Mouse (Mus musculus) cerebral cortex, adult 2 months (tissue): ENCODE measurements around the gene Gm45213.

Source experiments
- whole genome bisulfite sequencing: fragments of 180-500 bp; shearing (Covaris S2); methylation state at CpG from one replicate; pipeline ENCODE4 v1.1.7; 2018; 5-methylcytosine and 5-hydroxymethylcytosine counted together

The Gm45213 gene

GRCm38 (mm10) chr7:66048446-66049230 is 5.2 kb downstream of the Gm45213 start:
- WGBS, result 86% methylated on average over 12 of the region's 12 CpGs

DNA sequence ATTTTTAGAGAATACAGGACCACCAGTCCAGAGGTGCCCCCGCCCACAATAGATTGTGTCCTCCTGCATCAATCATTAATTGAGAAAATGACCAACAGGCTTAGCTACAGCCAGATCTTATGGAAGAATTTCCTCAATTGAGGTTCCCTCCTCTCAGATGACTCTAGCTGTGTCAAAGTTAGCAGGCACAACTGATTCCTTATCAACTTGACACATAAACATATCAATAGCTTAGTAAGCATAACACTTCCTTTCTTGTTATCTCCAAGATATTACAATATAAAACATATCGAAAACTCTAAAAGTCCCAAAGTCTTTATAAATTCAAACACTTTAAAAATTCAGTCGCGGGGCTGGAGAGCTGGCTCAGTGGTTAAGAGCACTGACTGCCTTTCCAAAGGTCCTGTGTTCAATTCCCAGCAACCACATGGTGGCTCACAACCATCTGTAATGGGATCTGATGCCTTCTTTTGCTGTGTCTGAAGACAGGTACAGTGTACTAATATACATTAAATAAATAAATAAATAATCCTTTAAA is 10.6 kb downstream of the Gm45213 start:
- 88% methylated on average over 4 of the region's 4 CpGs for WGBS

DNA sequence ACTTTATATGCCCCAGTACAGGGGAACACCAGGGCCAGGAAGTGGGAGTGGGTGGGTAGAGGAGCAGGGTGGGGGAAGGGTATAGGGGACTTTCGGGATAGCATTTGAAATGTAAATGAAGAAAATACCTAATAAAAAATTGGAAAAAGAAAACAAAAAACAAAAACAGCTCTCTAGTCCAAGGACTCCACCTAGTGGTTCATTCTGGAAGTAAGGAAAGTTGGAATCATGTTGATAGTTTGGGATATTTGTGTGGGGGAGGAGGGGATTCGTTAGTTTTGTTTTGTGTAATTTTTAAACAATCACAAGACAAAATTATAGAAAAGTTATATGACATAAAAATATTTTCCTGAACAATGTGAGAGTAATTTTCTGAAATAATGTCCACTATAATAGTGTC is 12.0 kb downstream of the Gm45213 start:
- WGBS, result 1% methylated on average over 2 of the region's 2 CpGs

- 89% methylated on average over 1 of the region's 1 CpGs for WGBS
Observed at GRCm38 (mm10) chr7:66058703-66059102, 15.3 kb downstream of the Gm45213 start, which contains the start of gene Snrpa1. Gene Snrpa1, plus strand, starts transcription at chr7:66059003.

GRCm38 (mm10) chr7:66060066-66060956 is 16.9 kb downstream of the Gm45213 start:
- WGBS, result 1% methylated on average over 64 of the region's 64 CpGs

GRCm38 (mm10) chr7:66061057-66061456 is 17.7 kb downstream of the Gm45213 start:
- WGBS, result 1% methylated on average over 14 of the region's 14 CpGs

DNA sequence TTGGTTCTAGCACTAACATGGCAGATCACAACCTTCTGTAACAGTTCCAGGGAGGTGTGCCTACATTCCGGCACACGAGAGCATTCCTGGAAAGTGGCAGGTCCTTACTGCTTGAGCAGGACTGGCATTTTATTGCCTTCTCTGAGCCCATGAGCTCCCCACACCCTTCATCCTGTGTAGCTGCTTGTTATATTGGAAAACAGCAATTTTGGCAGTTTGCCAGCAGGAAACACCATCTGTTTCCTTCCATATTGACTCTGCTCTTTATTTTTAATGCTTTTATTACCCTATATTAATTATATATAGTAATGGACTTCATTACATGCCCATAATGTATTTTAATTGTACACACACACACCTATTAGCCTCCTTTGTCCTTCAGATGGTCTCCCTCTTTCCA is 33.0 kb downstream of the Gm45213 start:
- WGBS, result 66% methylated on average over 2 of the region's 2 CpGs

DNA sequence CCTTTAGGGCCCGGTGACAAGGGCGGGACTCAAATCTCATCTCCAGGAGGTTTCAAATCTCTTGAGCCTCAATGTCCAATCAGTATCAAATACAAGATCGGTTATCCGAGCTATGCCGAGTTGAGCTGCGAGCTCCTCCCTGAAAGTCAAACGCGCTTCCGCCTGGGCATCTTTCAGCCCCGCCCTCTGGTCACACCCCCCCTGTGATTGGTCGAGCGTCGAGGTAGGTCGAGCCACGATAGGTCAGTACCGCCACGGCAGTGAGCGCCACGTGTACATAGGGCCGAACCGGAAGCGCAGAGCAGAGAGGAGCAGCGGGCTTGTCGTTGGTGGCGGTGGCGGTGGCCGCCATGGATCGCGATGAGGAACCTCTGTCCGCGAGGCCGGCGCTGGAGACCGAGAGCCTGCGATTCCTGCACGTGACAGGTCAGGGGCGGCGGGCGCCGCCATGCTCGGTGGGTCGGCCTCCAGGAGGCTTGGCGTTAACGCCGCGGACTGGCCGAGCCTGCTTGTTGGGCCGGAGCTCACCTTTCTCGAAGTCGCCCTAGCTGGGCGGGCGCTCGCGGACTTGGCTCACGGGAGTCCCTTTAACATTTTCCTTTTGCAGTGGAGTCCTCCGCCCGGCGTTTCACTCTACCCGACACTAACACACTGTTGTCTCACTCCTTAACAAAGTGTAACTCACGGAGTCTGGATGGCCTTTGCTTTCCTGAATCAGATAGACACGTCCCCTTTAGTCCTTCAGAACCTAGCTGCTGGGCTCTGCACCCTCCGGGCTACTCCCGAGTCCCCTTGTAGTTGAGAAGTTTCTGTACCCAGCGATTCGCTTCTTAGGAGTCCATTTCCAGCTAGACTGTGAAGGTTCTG is 36.2 kb downstream of the Gm45213 start, which contains the start of gene Selenos:
Gene Selenos, plus strand, starts transcription at position 286 of the 867 bp plus-strand sequence.
- WGBS, result under 1% methylated on average over 65 of the region's 65 CpGs

DNA sequence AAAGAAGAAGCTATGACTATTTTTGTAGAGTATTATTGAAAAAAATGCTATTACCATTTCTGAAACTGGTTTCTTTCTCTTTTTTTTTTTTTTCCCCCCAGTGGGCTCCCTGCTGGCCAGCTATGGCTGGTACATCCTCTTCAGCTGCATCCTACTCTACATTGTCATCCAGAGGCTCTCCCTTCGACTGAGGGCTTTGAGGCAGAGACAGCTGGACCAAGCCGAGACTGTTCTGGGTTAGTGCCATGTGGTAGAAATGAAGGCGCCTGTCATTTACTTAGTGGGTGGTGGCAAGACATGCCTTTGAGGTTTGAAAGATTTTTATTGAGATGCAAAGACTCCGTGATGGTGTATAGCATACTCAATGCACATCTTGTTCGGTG is 36.8 kb downstream of the Gm45213 start:
- 25% methylated on average over 5 of the region's 5 CpGs for WGBS

DNA sequence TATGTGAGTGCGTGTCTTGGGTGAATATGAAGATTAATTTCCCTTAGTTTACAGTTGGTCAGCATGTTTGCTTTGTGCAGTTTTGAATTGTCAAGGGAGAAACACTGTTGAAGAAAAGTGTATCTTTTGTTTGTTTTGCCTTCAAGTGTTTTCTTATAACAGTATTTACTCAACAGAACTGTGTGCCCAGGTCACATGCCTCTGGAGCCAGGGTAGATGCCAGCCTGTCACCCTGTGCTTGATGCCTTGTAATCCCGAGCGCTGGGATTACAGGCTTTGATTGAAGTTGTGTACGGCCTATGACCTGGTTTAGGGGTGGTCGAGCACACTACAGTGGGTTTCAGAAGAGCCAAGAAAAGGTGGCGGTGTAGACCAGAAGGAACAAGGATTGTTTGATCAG is 40.4 kb downstream of the Gm45213 start:
- 90% methylated on average over 6 of the region's 6 CpGs for WGBS

GRCm38 (mm10) chr7:66084546-66084945 is 41.1 kb downstream of the Gm45213 start:
- WGBS, result 65% methylated on average over 7 of the region's 7 CpGs

- 51% methylated on average over 4 of the region's 4 CpGs for WGBS
Observed at GRCm38 (mm10) chr7:66087652-66088051, 44.2 kb downstream of the Gm45213 start.

GRCm38 (mm10) chr7:66088077-66088476 is 44.7 kb downstream of the Gm45213 start:
- 48% methylated on average over 2 of the region's 2 CpGs for WGBS

DNA sequence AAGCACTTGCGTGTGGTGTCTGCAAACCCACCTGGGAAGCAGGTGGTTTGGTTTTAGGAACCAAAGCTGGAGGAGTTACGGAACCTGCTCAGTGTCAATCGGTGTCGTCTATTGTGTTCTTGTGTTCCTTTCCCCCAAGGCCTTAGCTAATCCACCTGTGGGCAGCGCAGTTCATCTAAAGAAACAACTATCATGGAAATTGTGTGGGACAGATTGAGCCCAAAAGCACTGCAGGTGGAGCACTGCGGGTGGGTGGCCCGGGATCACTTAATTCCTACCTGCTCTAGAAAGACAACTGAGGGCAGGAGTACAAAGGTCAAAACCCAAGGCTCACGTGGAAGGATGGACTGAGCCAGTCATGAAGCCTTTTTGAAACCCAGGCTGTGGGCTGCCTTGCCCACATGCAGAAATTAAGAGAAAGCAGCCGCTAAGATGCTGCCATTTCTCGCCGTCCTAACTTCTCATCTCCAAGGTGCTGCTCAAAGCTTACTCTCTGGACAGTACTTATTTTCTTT is 47.3 kb downstream of the Gm45213 start:
- 84% methylated on average over 11 of the region's 11 CpGs for WGBS

GRCm38 (mm10) chr7:66091553-66091952 is 48.2 kb downstream of the Gm45213 start:
- 90% methylated on average over 7 of the region's 7 CpGs for WGBS

DNA sequence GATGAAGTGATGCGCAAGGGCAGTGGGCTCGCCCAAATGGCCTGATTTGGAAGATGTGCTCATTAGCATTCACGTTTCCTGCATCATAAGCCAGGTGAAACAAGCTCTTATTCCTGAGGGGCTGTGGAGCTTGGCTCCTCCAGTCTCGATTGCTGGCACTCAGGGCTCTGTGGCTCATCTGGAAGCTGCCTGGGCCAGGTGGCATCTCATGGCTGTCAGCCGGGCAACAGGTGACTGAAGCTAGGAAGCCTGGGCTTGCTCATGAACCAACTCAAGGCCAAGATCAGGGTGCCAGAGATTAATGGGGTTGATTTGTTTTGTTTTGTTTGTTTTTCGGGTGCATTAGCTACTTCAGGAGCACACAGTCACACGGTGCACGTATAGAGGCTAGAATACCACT is 49.3 kb downstream of the Gm45213 start:
- WGBS, result 90% methylated on average over 8 of the region's 8 CpGs

DNA sequence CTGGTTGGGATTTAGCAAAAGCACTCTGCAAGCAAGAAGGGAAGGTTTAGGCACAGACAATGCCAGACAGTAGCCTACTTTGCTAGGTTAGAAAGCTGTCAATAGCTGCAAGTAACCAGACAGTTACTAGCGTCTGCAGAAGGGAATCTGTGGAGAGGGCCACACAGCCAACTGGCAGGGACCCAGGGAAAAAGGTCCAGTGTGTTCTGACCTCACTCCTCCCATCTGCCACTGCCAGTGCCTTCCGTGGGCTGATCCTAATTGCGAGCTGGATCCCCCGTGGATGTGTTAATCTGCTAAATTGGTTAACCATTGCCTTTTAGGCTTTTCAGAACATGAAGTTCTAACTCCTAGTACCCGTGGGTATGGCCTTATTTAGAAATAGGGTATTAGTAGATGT is 50.7 kb downstream of the Gm45213 start:
- WGBS, result 52% methylated on average over 5 of the region's 5 CpGs

GRCm38 (mm10) chr7:66098803-66099202 is 55.4 kb downstream of the Gm45213 start:
- WGBS, result 82% methylated on average over 7 of the region's 7 CpGs

GRCm38 (mm10) chr7:66101866-66102265 is 58.5 kb downstream of the Gm45213 start:
- 1% methylated on average over 4 of the region's 4 CpGs for WGBS

DNA sequence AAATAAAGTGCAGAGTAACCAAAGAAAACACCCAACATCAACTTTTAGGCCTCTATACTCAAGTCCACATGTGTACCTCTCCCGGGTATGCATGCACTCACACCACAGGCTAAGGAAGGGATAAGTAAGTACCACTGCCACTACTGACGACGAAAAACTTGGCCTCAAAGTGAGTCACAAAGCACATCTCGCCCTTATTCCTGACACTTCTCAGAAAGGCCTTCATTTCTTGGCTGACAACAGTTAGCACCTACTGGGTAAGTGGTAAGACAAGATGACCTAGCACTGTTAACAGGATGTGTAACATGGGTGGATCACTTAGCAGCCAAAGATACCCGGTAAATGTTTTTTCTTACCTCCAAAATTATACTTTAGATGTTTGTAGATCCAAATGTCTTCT is 61.1 kb downstream of the Gm45213 start:
- WGBS, result 91% methylated on average over 5 of the region's 5 CpGs

GRCm38 (mm10) chr7:66105771-66106170 is 62.4 kb downstream of the Gm45213 start:
- 56% methylated on average over 4 of the region's 4 CpGs for WGBS
